Mouse (Mus musculus) CH12.LX (cell line): Measurements from ENCODE around the gene Supt16.
A peak's percentile ranks its signal among the peaks of the same experiment; 100 is the strongest.

ENCODE experiments used
- CTCF ChIP-seq, 2 experiments: IDR thresholded peaks in 1 of 2; conservative IDR thresholded peaks in 1 of 2; 2 replicates each; pipeline ENCODE4 v1.5.1; 2011 to 2012; ENCODE audit warnings: low read depth in 2 of 2, low read length in 2 of 2, improper control_type of control experiment in 1 of 2, inconsistent platforms in 1 of 2, mild to moderate bottlenecking in 1 of 2, moderate library complexity in 1 of 2
- EP300 ChIP-seq: IDR thresholded peaks from 2 replicates; pipeline ENCODE4 v1.6.1; 2011; ENCODE audit warnings: low read length, improper control_type of control experiment

GRCm38 (mm10) chr14:52166571-52166970 lies 30.6 kb downstream of the Supt16 start:
- TF ChIP-seq EP300: peak; percentile 31; the same call in 1 of the 2 replicates
- no peak for TF ChIP-seq CTCF (conservative IDR thresholded peaks at IDR 0.05 in 1 of 2, IDR thresholded peaks at IDR 0.05 in 1 of 2; ENCODE audit: low read depth in 2 of 2, low read length in 2 of 2)
